Mouse (Mus musculus) olfactory bulb, adult 2 months (tissue): ENCODE results near the gene Gpr12.
"Not testable (repeated sequence)": the region's sequence is repeated elsewhere in the genome, so short reads cannot be mapped to it uniquely, and the experiment has no call there.

Experiments used
- CTCF ChIP-seq: fragments of 200-500 bp; IDR thresholded peaks from 2 replicates; pipeline ENCODE4 v1.5.1; 2012; ENCODE audit warnings: low read depth, mild to moderate bottlenecking, low read length, moderate library complexity; ENCODE audit not compliant: insufficient read depth
- POLR2A ChIP-seq: fragments of 200-500 bp; IDR thresholded peaks from 2 replicates; pipeline ENCODE4 v1.6.1; 2012; ENCODE audit warnings: mild to moderate bottlenecking, low read depth, low read length, moderate library complexity; ENCODE audit not compliant: insufficient read depth

- not testable (repeated sequence) for TF ChIP-seq POLR2A, CTCF
Observed at GRCm38 (mm10) chr5:146555836-146556235, 29.2 kb downstream of the Gpr12 start, which contains the start of gene Gm3415.
